Mouse (Mus musculus) heart, postnatal 10 days (tissue): Measurements from ENCODE around the gene Xlr5c. TPM values are rescaled to one million over a fixed set of nuclear protein-coding genes. Genes with fewer than 3 reads are reported as not detected.
"Not testable (repeated sequence)": the region's sequence is repeated elsewhere in the genome, so short reads cannot be mapped to it uniquely, and the experiment has no call there.

Source experiments
- DNase-seq, 2 experiments: peaks; one replicate each; pipeline ENCODE4 v3.0.0; 2021
- intact Hi-C: fragments of 180-260 bp; cut with DNase I; formaldehyde crosslinking; loops from one replicate; pipeline ENCODE4 v1.15.1; 2025
- total RNA-seq, 2 experiments: library from RNA; stranded (reverse); gene quantifications; 2 replicates each; pipeline ENCODE4 v1.2.3; 2021

Xlr5c gene
- not detected for total RNA-seq

DNA sequence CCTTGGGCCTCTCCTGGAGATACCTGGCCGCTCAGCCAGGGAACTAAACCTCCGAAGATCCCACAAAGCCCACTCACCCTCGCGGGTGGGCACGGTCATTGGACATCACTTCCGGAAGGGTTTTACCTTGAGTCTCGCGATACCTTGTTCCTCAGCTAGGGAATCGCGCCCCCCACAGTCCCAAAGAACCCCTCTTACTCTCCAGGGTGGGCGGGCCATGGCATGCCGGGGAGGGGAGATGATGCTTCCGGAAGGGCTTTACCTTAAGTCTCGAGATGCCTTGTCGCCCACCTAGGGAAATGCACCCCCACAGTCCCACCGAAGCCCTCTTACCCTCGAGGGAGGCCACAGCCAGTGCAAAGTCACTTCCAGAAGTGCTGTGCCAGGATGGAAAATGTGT is at the start of gene Xlr5c, which contains the start of gene Xlr5a:
Gene Xlr5c, minus strand, starts transcription at position 101 of the 400 bp plus-strand sequence.
Gene Xlr5a, minus strand, starts transcription at position 101 of the 400 bp plus-strand sequence.
- intact Hi-C loops, DNase-seq: not testable (repeated sequence)

DNA sequence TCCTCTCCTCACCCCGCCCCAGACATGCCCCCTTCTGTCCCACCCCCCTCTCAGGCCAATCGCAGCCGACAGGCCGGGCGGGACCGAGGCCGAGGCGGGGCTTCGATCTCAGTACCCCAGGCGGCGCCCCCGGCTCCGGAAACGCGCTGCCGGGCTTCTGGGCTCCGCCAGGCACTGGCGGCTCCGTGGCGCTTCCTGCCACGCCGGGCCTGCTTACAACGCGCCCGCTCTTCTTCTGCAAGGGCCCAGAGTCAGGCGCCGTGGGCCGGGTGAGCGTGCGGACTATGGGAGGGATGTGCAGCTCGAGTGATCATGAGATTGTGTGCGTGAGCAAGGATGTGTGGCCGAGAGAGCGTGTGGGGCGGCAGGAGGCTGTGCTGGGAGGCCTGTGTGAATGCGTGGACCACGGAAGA is 49.7 kb upstream of the Xlr5c start, which contains the start of gene Zfp275:
Gene Zfp275, plus strand, starts transcription at position 139 of the 413 bp plus-strand sequence.
- intact Hi-C loops = no loop called here
- DNase-seq = peak; percentile 73 to 78

DNA sequence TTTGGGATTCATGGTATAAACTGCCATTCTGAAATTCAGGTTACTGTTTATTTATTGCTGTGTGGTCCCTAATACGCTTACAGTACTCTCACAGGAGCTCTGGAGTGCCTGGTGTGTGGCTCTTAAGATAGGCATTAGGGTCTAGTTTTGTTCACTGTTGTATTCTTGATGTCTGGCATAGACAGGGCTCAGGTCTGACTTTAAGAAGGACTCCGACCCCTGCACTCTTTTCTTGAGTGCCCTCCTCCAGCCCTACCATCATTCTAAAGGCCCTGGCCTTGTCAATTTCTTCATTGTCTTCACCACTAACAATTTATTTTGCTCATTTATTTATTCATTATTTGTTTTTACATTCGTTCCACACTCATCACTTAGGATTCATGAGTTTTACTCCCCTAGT is 49.3 kb upstream of the Xlr5c start:
- no peak for DNase-seq
- intact Hi-C loops = no loop called here

DNA sequence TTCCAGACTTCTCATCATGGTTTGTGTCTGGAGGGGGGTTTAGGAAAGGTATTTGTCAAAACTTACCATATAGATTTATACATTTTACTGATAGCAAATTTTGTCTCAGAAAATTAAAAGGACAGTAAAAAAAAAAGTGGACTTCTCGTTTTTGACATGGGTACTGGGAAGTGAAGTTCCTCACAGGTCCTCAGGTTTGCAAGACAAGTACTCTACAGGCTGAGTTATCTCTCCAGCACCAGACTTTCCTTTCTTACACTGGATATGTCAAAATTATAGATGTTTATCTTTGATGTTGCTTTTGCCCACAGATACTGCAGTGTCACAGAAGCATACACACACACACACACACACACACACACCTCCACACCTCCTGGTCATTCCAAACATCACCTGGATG is 48.7 kb upstream of the Xlr5c start:
- intact Hi-C loops = no loop called here
- no peak for DNase-seq

DNA sequence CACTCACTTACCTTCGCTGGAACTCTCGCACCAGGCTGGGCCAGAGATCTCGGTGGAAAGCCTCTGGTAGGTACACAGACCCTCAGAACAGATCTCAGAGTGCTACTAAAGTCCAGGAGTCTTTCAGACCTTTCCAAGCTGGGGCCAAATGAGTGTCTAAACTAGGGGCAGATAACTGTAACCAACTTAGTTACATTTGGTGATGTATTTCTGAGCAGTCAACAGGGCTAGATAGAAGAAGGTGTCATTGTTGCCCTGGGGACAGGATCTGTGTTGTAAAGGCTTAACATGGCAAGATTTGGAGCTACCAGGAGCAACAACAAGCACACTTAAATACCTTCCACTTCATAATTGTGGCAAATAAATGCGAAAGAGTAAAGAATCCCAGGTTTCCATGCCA is 44.0 kb upstream of the Xlr5c start, which contains the start of gene Gm45015:
Gene Gm45015, minus strand, starts transcription at position 101 of the 400 bp plus-strand sequence.
- intact Hi-C loops = no loop called here
- no peak for DNase-seq

DNA sequence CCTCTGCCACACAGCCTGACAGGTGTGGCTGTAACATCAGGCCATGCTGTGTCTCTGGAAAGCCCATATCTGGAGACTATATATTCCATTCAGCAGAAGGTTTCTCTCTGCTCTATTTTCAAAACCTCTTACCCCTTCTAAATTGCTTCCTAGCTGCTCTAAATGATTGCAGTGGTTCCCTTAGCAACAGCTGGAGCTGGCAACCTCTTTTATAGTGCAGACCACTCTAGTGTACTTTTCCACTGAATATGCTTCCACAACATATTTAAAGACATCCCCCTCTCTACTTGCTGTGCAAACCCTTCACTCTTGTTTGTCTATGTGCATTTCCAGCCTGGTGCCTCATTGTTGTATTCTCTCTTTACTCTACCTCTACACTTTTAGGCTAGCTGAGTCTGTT is 40.8 kb upstream of the Xlr5c start:
- no peak for DNase-seq
- intact Hi-C loops = no loop called here

DNA sequence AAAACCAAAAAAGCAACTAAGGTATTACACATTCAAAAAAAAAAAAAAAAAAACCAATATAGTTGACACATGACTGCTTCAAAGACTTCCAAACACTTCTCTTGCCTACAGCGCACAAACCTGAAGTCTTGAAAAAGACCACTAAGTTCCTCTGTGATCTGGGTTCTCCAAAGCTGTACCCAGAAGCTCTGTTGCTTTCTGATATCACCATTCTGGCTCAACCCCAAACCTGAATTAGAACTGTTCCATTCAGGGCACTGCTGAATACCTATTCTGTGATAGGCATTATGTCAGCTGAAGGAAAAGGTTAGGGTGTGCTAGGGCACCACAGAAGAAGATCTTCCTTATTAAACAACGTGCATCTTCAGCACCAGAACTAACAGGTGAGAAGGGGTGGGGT is 34.4 kb upstream of the Xlr5c start:
- intact Hi-C loops = no loop called here
- no peak for DNase-seq

DNA sequence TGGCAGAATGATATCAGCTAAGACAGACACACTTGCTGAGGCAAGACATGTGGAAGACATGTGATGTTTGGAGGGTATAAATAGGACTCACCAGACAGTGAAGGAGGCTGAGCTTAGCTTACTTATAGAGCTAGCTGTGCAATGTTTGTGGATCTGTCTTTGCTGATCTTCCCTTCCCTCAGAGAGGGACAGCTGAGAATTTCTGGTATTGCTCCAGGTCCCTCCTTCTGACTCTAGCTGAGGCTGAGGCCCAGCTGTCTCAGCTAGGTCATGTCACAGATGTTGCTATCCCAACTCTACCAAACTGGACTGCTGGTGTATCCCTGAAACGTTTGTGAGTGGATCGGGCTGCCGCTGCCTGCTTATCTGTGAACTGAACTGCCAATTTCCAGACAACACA is 28.3 kb upstream of the Xlr5c start:
- intact Hi-C loops = no loop called here
- DNase-seq = no peak

DNA sequence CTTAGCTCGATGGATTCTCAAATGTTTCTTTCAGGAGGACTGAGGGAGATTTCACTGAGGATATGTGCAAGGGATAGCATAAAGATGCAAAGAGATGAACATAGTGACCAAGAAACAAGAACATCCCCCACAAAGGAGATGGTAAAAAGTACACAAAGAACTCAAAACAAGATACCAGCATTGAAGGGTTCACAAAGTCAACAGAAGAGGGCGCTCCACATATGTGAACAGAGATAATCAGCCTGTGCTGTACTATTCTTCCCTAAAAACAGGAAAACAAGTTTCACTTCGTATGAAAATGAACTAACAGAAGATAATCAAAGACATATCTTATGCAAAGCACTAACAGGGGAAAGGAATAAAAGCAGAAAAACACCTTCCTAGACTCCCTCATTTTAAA is 19.7 kb upstream of the Xlr5c start:
- DNase-seq = peak; percentile 23 to 47
- intact Hi-C loops = loop anchor here (5.0 kb wide), 2 partner anchors 120 to 185 kb away; no protein-coding TSS in a partner anchor

DNA sequence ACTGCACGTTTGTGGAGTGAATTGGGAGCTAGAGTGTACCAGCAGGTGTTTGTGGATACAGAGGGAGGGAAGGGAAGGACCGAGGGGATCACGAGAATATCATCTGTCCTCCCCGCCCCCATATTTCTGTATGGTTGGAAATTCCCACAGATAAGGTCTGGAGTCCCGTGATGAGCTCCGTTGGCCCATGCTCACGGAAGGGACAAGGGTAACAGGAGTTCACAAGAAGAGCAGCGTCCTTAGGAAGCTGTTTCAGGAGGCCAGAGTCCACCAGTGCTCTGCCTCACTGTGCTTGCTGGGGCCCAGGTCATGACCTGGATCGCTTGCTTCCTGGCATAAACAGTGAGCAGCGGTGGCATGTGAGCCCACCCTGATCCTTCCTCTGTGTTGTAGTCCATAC is 3.0 kb upstream of the Xlr5c start:
- intact Hi-C loops, DNase-seq: not testable (repeated sequence)

DNA sequence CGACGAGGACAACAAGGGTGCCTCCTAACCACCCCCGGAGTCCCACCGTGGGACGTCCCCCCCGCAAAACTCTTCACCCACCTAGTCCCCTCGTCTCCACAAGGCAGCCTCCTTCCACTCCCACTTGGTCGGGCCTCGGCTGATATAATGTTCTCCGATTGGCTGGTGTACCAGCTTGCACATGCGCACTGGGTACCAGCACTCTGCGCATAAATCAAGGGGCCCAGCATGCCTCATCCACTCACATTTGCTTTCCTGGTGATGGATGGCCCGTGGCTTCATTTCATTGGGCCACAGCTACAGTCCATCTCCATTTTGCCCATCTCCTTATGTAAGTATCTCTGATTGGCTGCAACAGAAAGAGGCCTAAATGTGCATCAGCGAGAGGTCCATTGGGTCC is 27.5 kb downstream of the Xlr5c start, which contains the start of gene Xlr3c:
Gene Xlr3c, minus strand, starts transcription at position 121 of the 400 bp plus-strand sequence.
- intact Hi-C loops, DNase-seq: not testable (repeated sequence)

DNA sequence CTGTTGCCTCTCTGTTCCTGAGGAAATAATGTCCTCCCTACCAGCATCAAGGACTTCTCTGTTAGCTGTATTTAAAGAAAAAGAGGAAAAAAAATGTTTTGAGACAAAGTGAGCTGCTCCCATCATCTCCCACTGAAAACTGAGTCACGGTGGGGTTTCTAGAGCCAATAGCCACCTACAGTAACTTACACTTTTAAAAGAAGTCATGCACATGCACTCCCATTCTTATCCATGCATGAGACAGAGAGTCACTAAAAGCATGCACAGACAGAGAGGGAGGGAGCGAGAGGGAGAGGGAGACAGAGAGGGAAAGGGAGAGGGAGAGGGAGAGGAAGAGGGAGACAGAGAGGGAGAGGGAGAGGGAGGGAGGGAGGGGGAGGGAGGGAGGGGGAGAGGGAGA is 30.3 kb downstream of the Xlr5c start:
- DNase-seq, intact Hi-C loops: not testable (repeated sequence)

DNA sequence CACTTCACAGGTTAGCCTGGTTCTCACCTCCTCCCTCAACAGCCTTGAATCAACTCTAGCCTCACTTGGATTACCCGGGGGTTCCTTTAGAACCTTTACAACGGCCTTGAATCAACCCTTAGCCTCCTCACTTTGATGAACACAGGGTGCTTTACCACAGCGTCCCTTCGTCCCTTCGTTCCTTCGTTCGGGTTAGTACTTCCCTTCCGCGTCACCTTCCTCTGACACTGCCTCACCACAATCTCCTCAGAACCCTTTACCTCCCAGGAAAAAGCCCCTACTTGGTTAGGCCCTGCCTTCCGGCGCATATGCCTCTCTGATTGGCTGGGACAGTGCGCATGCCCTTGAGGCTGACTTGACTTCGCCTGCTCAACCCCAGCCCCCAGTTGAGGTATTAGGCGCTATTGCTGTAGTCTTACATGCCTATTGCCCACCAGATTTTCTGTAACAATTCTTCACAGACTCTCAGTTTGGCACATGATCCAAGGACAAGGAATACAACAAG is 49.9 kb downstream of the Xlr5c start, which contains the start of gene Xlr4c:
Gene Xlr4c, minus strand, starts transcription at position 310 of the 505 bp plus-strand sequence.
- intact Hi-C loops, DNase-seq: not testable (repeated sequence)

Other genes starting within 250 kb of the Xlr5c start
- not detected for gene Pnma3, start 228.2 kb downstream of the Xlr5c start, total RNA-seq
- gene Xlr4a, start 210.5 kb downstream of the Xlr5c start, total RNA-seq = 1 to 10 TPM in 1 of 2 experiments, not detected in 1; 1.2 TPM
- 1 to 10 TPM in 1 of 2 experiments, under 1 TPM in 1; 0.98 to 1.8 TPM for gene Xlr3a, start 195.9 kb downstream of the Xlr5c start, total RNA-seq
- not detected for gene Gm14685, start 175.9 kb downstream of the Xlr5c start, total RNA-seq
- not detected for gene Xlr5b, start 144.2 kb downstream of the Xlr5c start, total RNA-seq
- gene DXBay18, start 143.5 kb downstream of the Xlr5c start, total RNA-seq = not detected
- not detected for gene Spin2d, start 116.0 kb downstream of the Xlr5c start, total RNA-seq
- 1 to 10 TPM; 2.8 to 3.3 TPM for gene Xlr3b, start 100.8 kb downstream of the Xlr5c start, total RNA-seq
- 1 to 10 TPM in 1 of 2 experiments, under 1 TPM in 1; 0.77 to 1.2 TPM for gene Xlr4b, start 78.6 kb downstream of the Xlr5c start, total RNA-seq
- 1 to 10 TPM; 5.8 to 7.3 TPM for gene F8a, start 64.7 kb downstream of the Xlr5c start, total RNA-seq
- not detected for gene Xlr4c, start 49.8 kb downstream of the Xlr5c start, total RNA-seq
- not detected for gene Xlr3c, start 27.6 kb downstream of the Xlr5c start, total RNA-seq
- not detected for gene Xlr5a, start within 50 bp of the Xlr5c start, total RNA-seq
- not detected for gene Gm45015, start 43.9 kb upstream of the Xlr5c start, total RNA-seq
- 1 to 10 TPM; 6.7 to 8.1 TPM for gene Zfp275, start 49.6 kb upstream of the Xlr5c start, total RNA-seq
- not detected for gene Gm18336, start 105.8 kb upstream of the Xlr5c start, total RNA-seq
- not detected for gene Zfp92, start 118.1 kb upstream of the Xlr5c start, total RNA-seq
- not detected for gene Trex2, start 142.4 kb upstream of the Xlr5c start, total RNA-seq
- 10 to 100 TPM; 14.5 to 16.3 TPM for gene Haus7, start 166.1 kb upstream of the Xlr5c start, total RNA-seq
- 100 to 1,000 TPM; 276 to 309 TPM for gene Bgn, start 190.6 kb upstream of the Xlr5c start, total RNA-seq
- under 1 TPM in 1 of 2 experiments, not detected in 1; 0.15 TPM for gene Atp2b3, start 210.1 kb upstream of the Xlr5c start, total RNA-seq